18 mouse cellular contexts compared by ENCODE assay signal in genomic region chr5:127480931-127481330, GRCm38 (mm10).
DNase-seq lines count a peak whose midpoint lies in the region; ATAC-seq lines count a peak whose summit lies in the region.
"Had no signal": no experiment of that assay in that cellular context is flagged by ENCODE, and none has a peak within 500 bp of the region (broad histone marks: within the 10 kb centered on the region; RNA-seq: fewer than 3 reads in every experiment).

No protein-coding gene starts in this region.

- intact Hi-C loops in left cerebral cortex, postnatal 4 days (cut with DNase I), result loop anchor here (10.0 kb wide), 1 partner anchor 236 kb away; the partner anchor contains the start of gene Tmem132c
- intact Hi-C loops in gastrocnemius, postnatal 14 days (cut with DNase I; ENCODE audit: low total_unique reads), result loop anchor here (5.0 kb wide), 1 partner anchor 244 kb away; no protein-coding TSS in a partner anchor

- H3K4me1 ChIP-seq in forebrain, embryonic 13.5 days, result peaks cover 37% of the 10 kb centered on the region
- H3K4me1 ChIP-seq in forebrain, embryonic 11.5 days (replicated peaks; ENCODE audit: control insufficient read depth, insufficient read depth, low read length), result peaks cover 11% of the 10 kb centered on the region; the same call in 1 of the 2 replicates
- peaks cover 27% of the 10 kb centered on the region for H3K4me1 ChIP-seq in forebrain, embryonic 15.5 days

- no peak overlapping the region for H3K9ac ChIP-seq in forebrain, embryonic 13.5 days
- H3K9ac ChIP-seq in forebrain, embryonic 11.5 days (ENCODE audit: low read length), result no peak overlapping the region
- no peak overlapping the region for H3K9ac ChIP-seq in forebrain, embryonic 15.5 days (replicated peaks)
- H3K9ac ChIP-seq: embryonic facial prominence, embryonic 13.5 days; limb, embryonic 15.5 days; liver, embryonic 14.5 days; lung, embryonic 14.5 days; neural tube, embryonic 15.5 days had no signal

- H3K36me3 ChIP-seq in forebrain, embryonic 13.5 days (ENCODE audit: poor library complexity, severe bottlenecking), result no peaks in the 10 kb centered on the region
- H3K36me3 ChIP-seq in forebrain, embryonic 11.5 days (ENCODE audit: control insufficient read depth, insufficient read depth, low read length), result no peaks in the 10 kb centered on the region
- no peaks in the 10 kb centered on the region for H3K36me3 ChIP-seq in forebrain, embryonic 15.5 days
- H3K36me3 ChIP-seq: embryonic facial prominence, embryonic 13.5 days; limb, embryonic 15.5 days; neural tube, embryonic 15.5 days had no signal

- DNase-seq in forebrain, embryonic 11.5 days (ENCODE audit: low spot score), result no peak
- DNase-seq in left cerebral cortex, postnatal 4 days, result peak; percentile 38
- no peak for DNase-seq in left cerebral cortex, adult 9 months (ENCODE audit: low spot score in 2 of 2)
- DNase-seq in Muller cell, postnatal 12 days (ENCODE audit: inconsistent ontology term), result peak; percentile 31
- no peak for DNase-seq in gastrocnemius, postnatal 14 days
- DNase-seq: right cerebral cortex, adult 18-20 months had no signal

- ATAC-seq in forebrain, embryonic 13.5 days, result peak; percentile 85
- no peak for ATAC-seq in forebrain, embryonic 11.5 days (replicated peaks; ENCODE audit: low FRiP score)
- peak; percentile 83 for ATAC-seq in forebrain, embryonic 15.5 days (replicated peaks)
- ATAC-seq: intestine, embryonic 16.5 days; Patski had no signal

- H3K9me3 ChIP-seq in forebrain, embryonic 13.5 days (replicated peaks), result no peaks in the 10 kb centered on the region
- no peaks in the 10 kb centered on the region for H3K9me3 ChIP-seq in forebrain, embryonic 11.5 days (ENCODE audit: control insufficient read depth, low read length)
- no peaks in the 10 kb centered on the region for H3K9me3 ChIP-seq in forebrain, embryonic 15.5 days
- H3K9me3 ChIP-seq: embryonic facial prominence, embryonic 13.5 days; limb, embryonic 15.5 days; neural tube, embryonic 15.5 days had no signal

- H3K27me3 ChIP-seq in forebrain, embryonic 13.5 days, result no peaks in the 10 kb centered on the region; the same call in 1 of the 2 replicates
- no peaks in the 10 kb centered on the region; the same call in 1 of the 2 replicates for H3K27me3 ChIP-seq in forebrain, embryonic 11.5 days (ENCODE audit: control insufficient read depth, insufficient read depth, low read length)
- H3K27me3 ChIP-seq in forebrain, embryonic 15.5 days, result no peaks in the 10 kb centered on the region
- H3K27me3 ChIP-seq: embryonic facial prominence, embryonic 13.5 days; limb, embryonic 15.5 days; Patski had no signal

- 30% methylated on average over 9 of the region's 9 CpGs for WGBS in forebrain, embryonic 13.5 days
- WGBS in forebrain, embryonic 11.5 days, result 50% methylated on average over 9 of the region's 9 CpGs
- 21% methylated on average over 9 of the region's 9 CpGs for WGBS in forebrain, embryonic 15.5 days

- no peak overlapping the region for H3K4me2 ChIP-seq in forebrain, embryonic 13.5 days
- no peak overlapping the region for H3K4me2 ChIP-seq in forebrain, embryonic 11.5 days (ENCODE audit: low read depth, low read length, severe bottlenecking)
- H3K4me2 ChIP-seq in forebrain, embryonic 15.5 days (replicated peaks), result no peak overlapping the region
- H3K4me2 ChIP-seq: embryonic facial prominence, embryonic 13.5 days; heart, embryonic 11.5 days; limb, embryonic 15.5 days; lung, embryonic 14.5 days; neural tube, embryonic 15.5 days had no signal

- peak overlapping the region; percentile 16; the same call in 1 of the 2 replicates for H3K27ac ChIP-seq in forebrain, embryonic 13.5 days
- no peak overlapping the region for H3K27ac ChIP-seq in forebrain, embryonic 11.5 days (ENCODE audit: low read depth, low read length)
- H3K27ac ChIP-seq in forebrain, embryonic 15.5 days (replicated peaks), result peak overlapping the region; percentile 24
- H3K27ac ChIP-seq: embryonic facial prominence, embryonic 13.5 days; layer of hippocampus, adult 2 months; limb, embryonic 15.5 days; liver, embryonic 14.5 days; neural tube, embryonic 15.5 days had no signal

- H3K4me3 ChIP-seq in forebrain, embryonic 13.5 days, result no peak overlapping the region
- H3K4me3 ChIP-seq in forebrain, embryonic 11.5 days (ENCODE audit: low read depth, low read length), result no peak overlapping the region
- no peak overlapping the region for H3K4me3 ChIP-seq in forebrain, embryonic 15.5 days
- H3K4me3 ChIP-seq: embryonic facial prominence, embryonic 13.5 days; erythroblast, embryonic 14.5 days; layer of hippocampus, adult 2 months; limb, embryonic 15.5 days; neural tube, embryonic 15.5 days had no signal

Comparison
In these comparisons a context has a peak if more than half of its experiments do, and no peak if none do; other contexts are left out.
1. DNase-seq: peak in left cerebral cortex, postnatal 4 days (single experiment) and Muller cell, postnatal 12 days (single experiment); none in forebrain, embryonic 11.5 days (single experiment), left cerebral cortex, adult 9 months (0 of 2) and gastrocnemius, postnatal 14 days (single experiment).